Mouse (Mus musculus) MEL-GATA-1-ER (cell line): ENCODE measurements around the gene Fcna.

Experiments
- DNase-seq: peaks from one replicate; pipeline ENCODE4 v3.0.0-alpha.2; 2012; ENCODE audit warnings: low read depth; ENCODE audit errors: extremely low read depth

Gene Fcna

GRCm38 (mm10) chr2:25578796-25579736, 48.8 kb downstream of the Fcna start:
- DNase-seq = no peak

GRCm38 (mm10) chr2:25577951-25578795, 49.7 kb downstream of the Fcna start:
- DNase-seq = no peak

DNA sequence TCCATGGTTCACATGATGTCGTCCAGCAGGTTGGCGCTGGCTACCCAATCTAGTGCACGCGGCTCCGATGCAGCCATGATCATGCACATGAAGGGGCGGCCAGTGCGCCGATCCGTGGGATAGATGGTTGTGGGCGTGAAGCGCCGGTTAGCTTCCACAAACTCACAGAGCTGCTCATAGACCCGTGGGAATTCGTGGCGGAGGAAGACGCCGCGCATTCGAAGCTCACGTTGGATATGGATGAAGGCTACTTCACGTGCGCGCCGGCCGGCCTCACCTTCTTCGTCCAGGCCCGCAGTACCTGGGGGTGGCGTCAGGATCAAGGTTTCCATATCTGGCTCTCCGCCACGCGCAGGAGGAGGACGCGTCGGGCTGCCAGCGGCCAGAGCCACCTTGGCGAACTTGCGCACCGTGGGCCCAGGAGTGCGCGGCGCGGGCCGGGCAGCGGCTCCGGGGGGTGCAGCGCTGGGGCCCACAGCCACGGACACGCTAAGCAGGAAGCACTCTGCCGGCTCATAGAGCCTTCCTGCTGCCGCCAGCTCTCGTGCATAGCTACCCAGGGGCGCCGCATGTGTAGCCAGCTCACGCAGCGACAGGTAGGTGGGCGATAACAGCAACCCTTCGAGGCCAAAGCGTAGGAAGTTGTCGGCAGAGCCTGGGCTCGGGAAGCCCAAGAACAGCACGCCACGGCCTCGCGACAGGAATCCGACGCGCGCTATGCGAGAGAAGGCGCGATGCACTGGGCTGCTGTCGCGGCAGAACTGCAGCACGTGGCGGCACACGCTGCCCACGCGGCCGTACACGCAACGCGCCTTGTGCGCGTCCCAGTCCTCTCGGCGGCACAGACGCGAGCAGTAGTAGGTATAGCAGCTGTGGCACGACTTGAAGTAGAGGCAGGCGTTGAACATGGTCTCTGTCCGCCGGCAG, 50.6 kb downstream of the Fcna start:
- DNase-seq = no peak

DNA sequence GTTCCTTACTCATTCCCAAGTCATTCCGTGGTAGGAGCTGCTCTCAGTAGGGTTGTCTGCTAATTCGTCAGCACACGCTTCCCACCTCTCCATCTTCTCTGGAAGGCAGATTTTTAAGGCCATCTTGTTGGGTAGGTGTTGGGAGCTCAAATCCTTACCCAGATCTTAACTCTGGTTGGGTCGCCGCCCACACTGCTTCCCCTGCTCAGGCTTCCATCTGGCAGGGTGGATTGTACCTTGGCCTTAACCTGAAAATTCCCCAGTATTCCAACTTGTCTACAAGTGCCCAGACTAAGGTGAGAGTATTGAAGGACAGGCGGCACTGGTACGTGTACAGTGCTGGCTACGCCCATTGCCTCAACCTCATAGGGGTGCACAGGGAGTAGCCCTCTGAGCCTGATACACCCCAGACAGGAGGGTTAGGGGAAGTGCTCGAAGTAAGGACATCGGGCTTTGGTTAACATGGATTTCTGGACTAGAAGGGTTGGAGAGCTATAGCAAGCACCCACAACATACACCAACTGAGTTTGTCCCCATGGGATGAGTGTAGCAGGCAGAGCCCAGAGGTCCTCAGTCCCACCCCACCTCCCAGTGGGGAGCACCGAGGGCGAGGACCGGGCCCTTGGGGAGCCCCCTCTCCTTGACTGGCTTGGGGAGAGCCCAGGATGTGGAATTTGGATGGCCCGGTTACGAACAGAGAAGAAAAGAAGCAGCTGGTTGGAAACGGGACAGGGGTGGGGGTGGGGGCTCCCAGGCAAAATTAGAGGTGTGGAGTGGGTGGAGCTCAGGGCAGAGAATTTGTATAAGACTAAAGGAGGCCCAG, 51.6 kb downstream of the Fcna start:
- DNase-seq = no peak

DNA sequence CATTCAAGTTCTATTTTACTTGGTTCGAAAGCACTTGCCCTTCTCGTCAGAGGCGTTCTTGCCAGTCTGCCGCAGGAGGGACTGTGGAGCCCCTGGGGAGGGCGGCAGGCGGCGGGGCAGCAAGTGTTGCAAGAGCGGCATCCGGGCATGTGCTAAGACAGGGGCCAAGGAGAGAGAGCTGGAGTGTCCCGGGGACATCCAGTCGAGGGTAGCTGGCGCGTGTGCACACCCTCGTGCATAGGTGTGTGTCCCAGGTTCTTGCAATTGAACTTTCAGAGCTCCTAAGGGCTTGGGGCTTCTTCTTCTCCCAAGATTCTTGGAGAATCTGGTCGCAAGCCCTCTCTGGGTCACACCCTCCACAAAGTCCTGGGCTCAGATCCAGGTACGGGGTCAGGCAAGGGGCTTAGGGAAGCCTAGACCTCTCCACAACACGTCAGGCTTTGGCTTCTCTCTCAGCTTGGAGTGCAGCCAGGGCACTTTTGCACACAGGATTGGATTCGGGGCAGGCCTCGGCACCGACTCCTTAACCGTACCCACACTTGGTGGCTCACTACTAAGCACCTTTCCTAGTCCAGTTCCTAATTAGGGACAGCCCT, 52.3 kb downstream of the Fcna start:
- no peak for DNase-seq
